Mouse (Mus musculus) midbrain, embryonic 10.5 days (tissue): ENCODE measurements around the gene Brd1. TPM values are rescaled to one million over a fixed set of nuclear protein-coding genes. Genes with fewer than 3 reads are reported as not detected.
"Not testable (repeated sequence)": the region's sequence is repeated elsewhere in the genome, so short reads cannot be mapped to it uniquely, and the experiment has no call there.

Source experiments
- DNase-seq: peaks from one replicate; pipeline ENCODE4 v3.0.0-alpha.2; 2017; ENCODE audit warnings: low spot score
- H3K27ac ChIP-seq: fragments of 300-500 bp; sonication (generic); replicated peaks from 2 replicates; pipeline ENCODE4 v1.5.1; 2016; ENCODE audit warnings: mild to moderate bottlenecking
- H3K27me3 ChIP-seq: fragments of 300-500 bp; sonication (generic); 2 replicates; pipeline ENCODE4 v1.6.1; 2016; ENCODE audit warnings: low read depth, mild to moderate bottlenecking; ENCODE audit not compliant: poor library complexity, severe bottlenecking
- H3K36me3 ChIP-seq: fragments of 300-500 bp; sonication (generic); 2 replicates; pipeline ENCODE4 v1.6.1; 2016; ENCODE audit warnings: mild to moderate bottlenecking, moderate library complexity
- H3K4me1 ChIP-seq: fragments of 300-500 bp; sonication (generic); 2 replicates; pipeline ENCODE4 v1.6.1; 2016
- H3K4me3 ChIP-seq: fragments of 300-500 bp; sonication (generic); 2 replicates; pipeline ENCODE4 v1.5.1; 2016; ENCODE audit warnings: mild to moderate bottlenecking, moderate library complexity
- H3K9me3 ChIP-seq: fragments of 300-500 bp; sonication (generic); replicated peaks from 2 replicates; pipeline ENCODE4 v1.6.1; 2016; ENCODE audit warnings: mild to moderate bottlenecking
- WGBS: fragments of 180-500 bp; shearing (Covaris S2); methylation state at CpG from one replicate; pipeline ENCODE4 v1.1.7; 2016; 5-methylcytosine and 5-hydroxymethylcytosine counted together
- polyA plus RNA-seq: library from polyadenylated mRNA; unstranded; fragments of >200 nt; fragmentation: Nextera tagmentation; extraction: Ambion mirVana; gene quantifications from 2 replicates; pipeline ENCODE4 v1.2.1, GENCODE M21; 2016

Gene Brd1
- polyA plus RNA-seq, 1 experiment from 2014 or later: 19.6 TPM

DNA sequence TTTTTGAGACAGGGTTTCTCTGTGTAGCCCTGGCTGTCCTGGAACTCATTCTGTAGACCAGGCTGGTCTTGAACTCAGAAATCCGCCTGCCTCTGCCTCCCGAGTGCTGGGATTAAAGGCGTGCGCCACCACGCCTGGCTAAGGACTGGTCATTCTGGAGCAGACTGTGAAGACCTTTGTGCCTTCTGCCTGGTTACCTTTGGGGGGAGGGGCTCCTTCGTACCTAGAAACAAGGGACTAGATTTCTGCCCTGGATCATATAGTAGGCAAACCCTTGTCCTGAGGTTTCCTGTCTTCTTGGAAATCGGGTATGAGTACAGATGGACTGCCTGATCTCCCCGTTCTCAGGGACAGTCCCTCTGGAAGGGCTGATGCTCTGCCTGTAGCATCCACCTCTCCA lies 15.6 kb upstream of the Brd1 start:
- WGBS: 96% methylated on average over 8 of the region's 8 CpGs

DNA sequence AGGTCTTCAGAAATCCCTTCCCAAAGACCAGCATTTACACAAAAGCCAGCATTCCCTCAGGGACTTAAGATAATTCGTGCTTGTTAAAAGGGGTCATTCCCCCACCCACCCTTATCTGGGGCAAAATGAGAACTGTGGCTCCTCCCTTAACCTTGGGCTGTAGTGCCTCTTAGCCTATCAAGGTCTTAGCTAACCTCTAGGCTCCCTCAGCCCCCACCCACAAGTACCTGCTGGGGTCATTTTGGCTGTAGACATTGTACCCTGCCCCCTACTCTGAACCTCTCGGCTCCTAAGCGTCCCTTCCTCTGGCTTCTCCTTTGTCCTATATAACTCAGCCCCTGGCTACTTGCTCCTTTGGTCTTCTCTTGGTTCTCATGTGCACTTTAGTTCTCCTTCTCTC lies 11.9 kb upstream of the Brd1 start:
- Histone ChIP-seq H3K27me3 (no peaks in the 10 kb centered on the region), H3K4me3 (no peak overlapping the region), H3K4me1 (peaks cover 11% of the 10 kb centered on the region), H3K36me3 (no peaks in the 10 kb centered on the region), H3K27ac (no peak overlapping the region), H3K9me3 (no peaks in the 10 kb centered on the region)
- WGBS: 55% methylated on average over 3 of the region's 3 CpGs
- no peak for DNase-seq

More for the DNA sequence above, 15.6 kb upstream of the Brd1 start:
- H3K27me3 ChIP-seq, H3K27ac ChIP-seq, H3K36me3 ChIP-seq, H3K4me3 ChIP-seq, H3K9me3 ChIP-seq, DNase-seq: not testable (repeated sequence)
- peaks cover 28% of the 10 kb centered on the region for H3K4me1 ChIP-seq

DNA sequence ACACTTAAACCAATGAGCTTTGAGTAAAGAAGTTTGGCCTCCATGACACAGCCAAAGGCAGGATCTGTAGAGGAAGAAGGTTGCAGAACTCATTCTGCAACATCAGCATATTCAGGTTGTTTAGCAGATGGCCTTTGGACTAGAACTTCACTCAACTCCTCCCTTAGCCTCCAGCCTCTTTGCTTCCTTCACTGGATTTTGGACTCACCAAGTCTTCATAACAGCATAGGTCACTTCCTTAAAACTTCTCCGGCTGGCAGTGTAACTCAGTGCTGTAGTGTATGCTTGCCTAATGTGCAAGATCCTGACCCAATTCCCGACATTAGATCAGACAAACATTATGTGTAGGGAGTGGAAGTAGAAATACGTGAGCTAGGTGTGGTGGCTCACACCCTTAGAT lies 11.3 kb upstream of the Brd1 start:
- no peak overlapping the region for H3K4me3 ChIP-seq
- H3K9me3 ChIP-seq: no peaks in the 10 kb centered on the region
- 84% methylated on average over 3 of the region's 3 CpGs for WGBS
- peaks cover 6% of the 10 kb centered on the region for H3K4me1 ChIP-seq
- H3K27ac ChIP-seq: no peak overlapping the region
- H3K36me3 ChIP-seq: no peaks in the 10 kb centered on the region
- H3K27me3 ChIP-seq: no peaks in the 10 kb centered on the region
- DNase-seq: no peak

DNA sequence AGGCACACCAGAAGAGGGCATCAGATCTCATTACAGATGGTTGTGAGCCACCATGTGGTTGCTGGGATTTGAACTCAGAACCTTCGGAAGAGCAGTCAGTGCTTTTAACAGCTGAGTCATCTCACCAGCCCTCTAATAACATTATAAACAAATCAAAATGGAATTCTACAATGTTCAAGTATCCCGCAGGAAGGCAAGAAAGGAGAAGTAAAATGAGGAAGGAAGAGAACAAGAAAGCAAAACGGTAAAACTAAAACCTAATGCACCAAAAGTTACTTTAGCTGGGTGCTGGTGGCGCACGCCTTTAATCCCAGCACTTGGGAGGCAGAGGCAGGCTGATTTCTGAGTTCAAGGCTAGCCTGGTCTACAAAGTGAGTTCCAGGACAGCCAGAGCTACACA lies 9.3 kb upstream of the Brd1 start:
- DNase-seq, H3K27me3 ChIP-seq, H3K27ac ChIP-seq, H3K36me3 ChIP-seq, H3K4me3 ChIP-seq, H3K4me1 ChIP-seq, H3K9me3 ChIP-seq: not testable (repeated sequence)
- WGBS: 90% methylated on average over 5 of the region's 5 CpGs

DNA sequence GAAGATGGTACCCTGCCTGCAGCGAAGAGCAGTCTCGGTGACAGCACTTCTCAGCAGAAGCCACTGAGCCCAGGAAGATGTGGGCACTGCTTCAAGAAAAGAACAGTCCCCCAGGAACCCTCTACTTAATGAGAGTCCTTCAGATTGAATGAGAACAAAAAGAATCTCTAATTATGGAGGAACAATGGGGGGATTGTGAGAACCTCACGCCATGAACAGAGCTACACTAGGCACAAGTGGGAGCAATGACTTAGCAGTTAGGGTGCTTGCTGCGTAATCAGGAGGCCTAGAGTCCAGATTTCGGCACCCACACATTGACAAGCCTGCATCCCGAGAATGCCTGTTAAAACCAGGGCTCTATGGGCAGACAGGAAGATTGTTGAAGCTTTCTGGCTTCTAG lies 7.3 kb upstream of the Brd1 start:
- 60% methylated on average over 6 of the region's 6 CpGs for WGBS
- no peak for DNase-seq

DNA sequence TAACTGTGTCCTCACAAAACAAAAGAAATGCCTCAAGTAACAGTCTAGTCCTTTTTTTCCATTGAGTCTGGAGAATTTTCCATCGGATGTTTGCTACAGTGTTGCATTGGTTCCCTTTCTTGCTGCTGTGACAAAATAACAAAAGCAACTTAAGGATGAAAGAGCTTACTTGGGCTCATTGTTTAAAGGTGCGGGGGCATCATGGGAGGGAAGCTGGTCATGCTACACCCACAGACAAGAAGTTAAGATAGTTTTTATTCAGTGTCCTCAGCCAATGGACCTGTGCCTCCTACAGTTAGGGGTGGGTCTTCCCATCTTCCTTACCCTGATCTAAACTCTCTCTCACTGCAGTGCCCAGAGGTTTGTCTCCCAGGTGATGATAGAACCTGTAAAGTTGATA lies 4.4 kb upstream of the Brd1 start:
- Histone ChIP-seq H3K9me3 (no peaks in the 10 kb centered on the region), H3K4me3 (no peak overlapping the region), H3K36me3 (no peaks in the 10 kb centered on the region), H3K27ac (no peak overlapping the region), H3K27me3 (no peaks in the 10 kb centered on the region), H3K4me1 (peaks cover 10% of the 10 kb centered on the region)
- WGBS: 75% methylated on average over 2 of the region's 2 CpGs
- DNase-seq: no peak

More for the DNA sequence above, 7.3 kb upstream of the Brd1 start:
- Histone ChIP-seq H3K4me1 (0 out of 2 replicates have a peak, but pooled peaks cover 2% of the 10 kb centered on the region), H3K4me3 (no peak overlapping the region), H3K36me3 (no peaks in the 10 kb centered on the region), H3K27me3 (no peaks in the 10 kb centered on the region), H3K27ac (no peak overlapping the region), H3K9me3 (no peaks in the 10 kb centered on the region)

DNA sequence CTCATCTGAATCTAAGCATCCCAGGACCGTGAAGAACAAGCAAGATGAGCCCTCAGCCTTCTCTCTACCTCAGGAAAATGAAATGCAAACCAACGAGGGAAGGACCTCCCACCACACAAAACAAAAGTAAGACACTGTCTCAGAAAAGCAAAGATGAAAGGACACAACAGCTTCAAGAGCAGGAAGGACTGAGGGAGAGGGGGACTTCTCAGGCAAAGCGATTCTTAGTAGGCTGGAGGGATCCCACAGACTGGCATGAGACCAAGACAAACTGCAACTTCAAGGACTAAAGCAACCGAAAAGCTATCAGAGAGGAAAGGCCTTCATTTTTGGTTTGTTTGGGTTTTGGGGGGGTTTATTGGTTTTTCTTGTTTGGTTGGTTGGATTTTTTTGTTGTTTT lies 2.1 kb upstream of the Brd1 start:
- 81% methylated on average over 4 of the region's 4 CpGs for WGBS
- Histone ChIP-seq H3K36me3 (peaks cover 3% of the 10 kb centered on the region), H3K4me1 (peaks cover 27% of the 10 kb centered on the region), H3K27me3 (no peaks in the 10 kb centered on the region), H3K4me3 (no peak overlapping the region), H3K27ac (no peak overlapping the region), H3K9me3 (no peaks in the 10 kb centered on the region)
- no peak for DNase-seq

DNA sequence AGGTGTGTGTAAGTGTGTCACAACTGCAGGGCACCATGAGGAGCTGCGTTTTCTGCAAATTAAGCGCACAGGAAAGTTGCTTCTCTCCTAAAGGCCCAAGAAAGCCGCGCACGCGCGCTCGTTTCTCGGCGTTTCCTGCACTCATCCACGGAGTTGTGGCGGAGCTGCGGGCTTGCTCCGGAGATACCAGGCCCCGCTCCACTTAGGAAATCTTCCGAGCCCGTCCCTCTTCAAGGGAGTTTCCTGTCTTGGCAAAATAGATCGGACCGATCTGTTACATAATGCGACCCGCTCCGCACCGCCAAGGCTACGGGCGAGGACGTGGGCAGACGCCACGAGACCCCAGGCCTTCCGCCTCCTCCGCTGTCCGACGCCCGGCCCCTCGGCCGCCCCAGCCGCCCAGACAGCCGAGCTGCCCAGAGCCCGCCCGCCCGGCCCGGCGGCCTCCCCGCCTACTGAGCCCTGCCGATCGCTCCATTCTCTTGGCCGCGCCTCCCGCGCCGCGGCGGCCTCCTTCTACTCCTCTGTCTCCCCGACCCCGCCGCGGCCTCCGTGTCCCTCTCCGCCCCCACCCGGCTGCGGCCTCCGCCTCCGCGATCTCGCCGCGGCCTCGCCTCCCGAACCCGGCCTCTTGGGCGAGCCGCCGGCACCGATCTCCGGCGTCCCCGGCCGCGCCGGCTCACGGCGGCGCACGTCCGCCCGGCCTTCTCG lies 837 bp downstream of the Brd1 start:
- H3K4me3 ChIP-seq: peak overlapping the region; percentile 99
- peaks cover 31% of the 10 kb centered on the region for H3K4me1 ChIP-seq
- no peaks in the 10 kb centered on the region for H3K9me3 ChIP-seq
- H3K27me3 ChIP-seq: no peaks in the 10 kb centered on the region
- WGBS: under 1% methylated on average over 64 of the region's 86 CpGs
- peaks cover 33% of the 10 kb centered on the region for H3K36me3 ChIP-seq
- peak overlapping the region; percentile 97 for H3K27ac ChIP-seq
- DNase-seq: peak; percentile 64

DNA sequence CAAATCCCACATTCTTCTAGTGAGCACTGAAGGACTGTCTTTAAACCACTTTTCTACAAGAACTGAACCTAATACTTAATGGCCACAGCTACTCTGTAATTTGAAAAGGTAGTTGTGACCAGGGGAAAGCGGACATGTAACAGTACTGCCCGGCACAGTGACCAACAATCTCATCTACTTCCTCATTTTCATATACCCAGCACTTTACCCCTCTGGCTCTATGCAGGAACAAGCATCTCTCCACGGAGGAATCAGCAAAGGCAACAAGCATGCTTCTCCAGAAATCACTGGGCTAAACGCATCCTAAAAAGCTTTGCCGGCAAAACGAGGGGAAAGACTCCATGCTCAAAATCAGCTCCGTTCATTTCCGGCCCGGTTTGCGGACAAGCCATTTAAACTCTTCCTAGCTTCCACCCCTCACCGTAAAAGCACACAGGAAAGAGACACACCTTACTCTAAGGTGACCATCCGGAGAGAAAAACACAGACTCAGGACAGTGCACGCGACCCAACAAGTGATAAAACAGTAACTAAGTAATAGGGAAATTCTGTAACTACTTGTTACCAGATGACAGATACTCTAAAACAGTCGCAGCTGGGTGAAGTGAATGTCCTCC lies 1.5 kb downstream of the Brd1 start:
- DNase-seq: no peak

DNA sequence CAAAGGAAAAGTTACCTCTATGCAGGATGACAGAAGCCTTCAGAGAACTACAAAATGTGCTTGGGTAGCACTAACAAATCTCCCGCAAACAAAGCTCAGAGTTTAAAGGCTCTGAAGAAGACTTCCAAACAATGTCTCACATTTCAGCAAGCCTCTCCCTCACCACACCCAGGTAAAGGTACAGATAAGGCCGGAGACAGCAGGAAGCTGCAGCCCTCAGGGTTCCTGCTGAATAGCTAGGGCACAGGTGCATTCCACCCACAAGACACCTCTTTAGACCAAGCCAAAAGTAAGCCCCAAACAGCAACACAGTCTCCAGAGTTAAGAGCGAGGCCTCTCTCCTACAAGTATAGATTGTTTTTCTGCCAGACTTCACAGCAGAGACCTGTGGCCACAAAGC lies 3.3 kb downstream of the Brd1 start:
- H3K36me3 ChIP-seq: peaks cover 51% of the 10 kb centered on the region
- H3K4me3 ChIP-seq: no peak overlapping the region
- DNase-seq: no peak
- no peak overlapping the region for H3K27ac ChIP-seq
- peaks cover 31% of the 10 kb centered on the region for H3K4me1 ChIP-seq
- no peaks in the 10 kb centered on the region for H3K27me3 ChIP-seq
- no peaks in the 10 kb centered on the region for H3K9me3 ChIP-seq
- 82% methylated on average over 3 of the region's 3 CpGs for WGBS

More for the DNA sequence above, 1.5 kb downstream of the Brd1 start:
- Histone ChIP-seq H3K4me3 (peak overlapping the region; percentile 99), H3K36me3 (peaks cover 37% of the 10 kb centered on the region), H3K27ac (peak overlapping the region; percentile 97), H3K4me1 (peaks cover 31% of the 10 kb centered on the region), H3K9me3 (no peaks in the 10 kb centered on the region), H3K27me3 (no peaks in the 10 kb centered on the region)
- WGBS: 43% methylated on average over 15 of the region's 15 CpGs

DNA sequence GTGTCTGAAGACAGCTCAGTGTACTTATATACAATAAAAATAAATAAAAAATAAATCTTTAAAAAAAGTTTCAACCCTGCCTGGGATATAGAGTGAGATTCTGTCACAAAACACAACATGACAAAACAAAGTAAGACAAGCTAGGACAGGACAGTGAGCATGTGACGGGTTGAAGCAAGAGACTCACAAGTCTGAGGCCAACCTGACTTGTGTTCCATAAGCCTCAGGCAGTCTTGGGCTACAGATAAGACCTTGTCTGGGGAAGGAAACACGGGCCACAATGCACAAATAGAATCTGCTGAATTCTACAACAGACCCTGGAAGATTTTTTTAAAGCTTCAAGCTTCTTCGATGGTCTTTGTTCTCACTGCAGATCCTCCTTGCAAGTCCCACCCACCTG lies 6.8 kb downstream of the Brd1 start:
- Histone ChIP-seq H3K27ac (no peak overlapping the region), H3K4me3 (no peak overlapping the region), H3K36me3 (peaks cover 86% of the 10 kb centered on the region), H3K27me3 (no peaks in the 10 kb centered on the region), H3K4me1 (peaks cover 15% of the 10 kb centered on the region), H3K9me3 (no peaks in the 10 kb centered on the region)
- no peak for DNase-seq
- 97% methylated on average over 3 of the region's 3 CpGs for WGBS

DNA sequence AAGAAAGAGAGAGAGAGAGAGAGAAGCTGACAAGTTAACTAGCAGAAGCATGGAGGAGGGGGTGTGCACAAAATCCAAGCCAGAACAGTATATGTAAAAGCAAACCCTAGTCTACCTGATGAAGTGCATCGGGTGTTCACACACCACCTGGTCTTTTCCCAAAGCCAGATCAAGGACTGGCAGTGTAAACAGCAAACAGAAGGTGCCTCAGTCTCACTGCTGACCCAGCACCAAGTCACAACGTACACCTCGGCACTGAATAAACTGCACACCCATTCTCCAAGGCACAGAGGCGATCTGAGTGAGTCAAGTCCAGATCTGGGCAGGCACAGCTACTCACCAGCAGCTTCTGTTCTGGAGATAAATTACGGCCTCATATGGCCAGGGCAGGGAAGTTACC lies 9.0 kb downstream of the Brd1 start:
- 95% methylated on average over 5 of the region's 5 CpGs for WGBS
- Histone ChIP-seq H3K27me3 (no peaks in the 10 kb centered on the region), H3K27ac (no peak overlapping the region), H3K36me3 (peaks cover 92% of the 10 kb centered on the region), H3K4me1 (no peaks in the 10 kb centered on the region), H3K9me3 (no peaks in the 10 kb centered on the region), H3K4me3 (no peak overlapping the region)
- no peak for DNase-seq

DNA sequence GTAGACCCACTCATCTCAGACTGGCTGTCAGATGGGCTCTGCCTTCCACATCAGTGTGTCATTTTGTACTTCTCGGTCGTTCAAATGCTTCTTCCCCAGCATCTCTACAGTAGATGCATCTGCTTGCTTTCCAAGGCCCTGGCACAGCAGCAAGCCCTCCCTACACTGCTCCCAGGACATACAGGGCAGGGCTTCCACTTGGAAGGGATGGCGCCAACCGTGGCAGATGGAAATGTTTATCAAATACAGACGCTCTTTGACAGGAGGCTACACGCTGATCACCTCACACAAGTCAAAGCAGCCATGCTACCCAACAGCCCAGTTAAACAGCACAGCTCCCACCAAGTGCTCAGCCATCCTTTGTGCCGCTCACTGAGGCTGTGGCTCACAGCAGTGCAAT lies 9.7 kb downstream of the Brd1 start:
- Histone ChIP-seq H3K27me3 (no peaks in the 10 kb centered on the region), H3K36me3 (peaks cover 92% of the 10 kb centered on the region), H3K27ac (no peak overlapping the region), H3K4me1 (no peaks in the 10 kb centered on the region), H3K4me3 (no peak overlapping the region), H3K9me3 (no peaks in the 10 kb centered on the region)
- 94% methylated on average over 7 of the region's 7 CpGs for WGBS
- DNase-seq: no peak
